Mouse (Mus musculus) heart, postnatal 4 days (tissue): ENCODE data around the gene Ube2dnl2. TPM values are rescaled to one million over a fixed set of nuclear protein-coding genes. Genes with fewer than 3 reads are reported as not detected.

Experiments used
- DNase-seq: peaks from one replicate; pipeline ENCODE4 v3.0.0; 2021
- total RNA-seq, 2 experiments: library from RNA; stranded (reverse); gene quantifications; 2 replicates each; pipeline ENCODE4 v1.2.3; 2021

The Ube2dnl2 gene
- total RNA-seq: not detected

DNA sequence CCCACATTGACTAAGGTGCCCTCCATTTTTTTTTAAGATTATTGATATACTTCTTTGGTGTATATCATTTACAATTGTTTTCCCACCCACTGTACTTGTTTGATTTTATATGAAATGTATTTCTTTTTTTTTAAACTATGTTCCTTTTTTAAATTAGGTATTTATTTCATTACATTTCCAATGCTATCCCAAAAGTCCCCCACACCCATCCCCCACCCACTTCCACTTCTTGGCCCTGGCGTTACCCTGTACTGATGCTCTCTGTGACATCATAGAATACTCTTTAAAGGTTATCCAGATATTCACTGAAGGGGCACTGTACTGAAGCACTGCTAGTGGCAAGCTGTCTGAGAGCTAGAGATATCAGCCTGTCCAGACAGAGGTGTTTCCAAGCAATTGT is at the start of gene Ube2dnl2:
Gene Ube2dnl2, plus strand, starts transcription at position 301 of the 400 bp plus-strand sequence.
- DNase-seq: peak; percentile 3

DNA sequence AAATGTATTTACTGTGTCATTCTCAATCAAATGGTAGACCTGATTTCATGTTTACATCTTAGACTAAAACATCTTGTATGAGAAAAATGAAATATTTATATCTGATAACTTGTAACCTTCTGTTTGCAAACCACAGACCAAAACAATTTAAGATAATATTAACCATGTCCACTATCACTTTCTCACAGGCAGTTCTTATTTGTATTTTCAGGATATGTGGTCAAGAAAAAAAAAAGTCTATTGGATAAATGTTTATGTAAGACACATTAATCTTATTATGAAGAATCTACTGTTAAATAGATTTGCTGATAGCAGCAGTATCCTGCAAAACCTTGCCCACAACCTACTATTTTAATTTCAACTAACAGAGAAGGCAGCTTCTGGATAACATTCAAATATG is 11.9 kb upstream of the Ube2dnl2 start:
- DNase-seq: no peak

DNA sequence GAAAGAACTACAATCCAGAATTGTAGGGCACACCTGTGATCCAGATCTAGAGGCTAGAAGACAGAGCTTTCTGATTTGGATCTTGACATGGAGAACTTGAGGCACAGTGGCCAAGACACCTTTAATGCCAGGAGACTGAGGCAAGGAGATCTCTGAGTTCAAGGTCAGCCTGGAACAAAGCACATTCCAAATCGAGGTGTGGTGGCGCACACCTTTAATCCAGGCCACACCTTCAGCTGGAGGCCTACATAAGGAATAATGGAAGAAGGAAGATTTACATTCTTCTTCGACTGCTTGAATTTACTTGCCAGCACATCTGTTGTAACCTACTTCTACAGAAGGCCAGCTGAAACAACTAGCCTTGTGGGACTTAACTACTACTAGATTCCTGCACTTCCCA is 9.9 kb upstream of the Ube2dnl2 start:
- DNase-seq: no peak

GRCm38 (mm10) chrX:114903391-114903790 is 4.0 kb upstream of the Ube2dnl2 start:
- DNase-seq: no peak

DNA sequence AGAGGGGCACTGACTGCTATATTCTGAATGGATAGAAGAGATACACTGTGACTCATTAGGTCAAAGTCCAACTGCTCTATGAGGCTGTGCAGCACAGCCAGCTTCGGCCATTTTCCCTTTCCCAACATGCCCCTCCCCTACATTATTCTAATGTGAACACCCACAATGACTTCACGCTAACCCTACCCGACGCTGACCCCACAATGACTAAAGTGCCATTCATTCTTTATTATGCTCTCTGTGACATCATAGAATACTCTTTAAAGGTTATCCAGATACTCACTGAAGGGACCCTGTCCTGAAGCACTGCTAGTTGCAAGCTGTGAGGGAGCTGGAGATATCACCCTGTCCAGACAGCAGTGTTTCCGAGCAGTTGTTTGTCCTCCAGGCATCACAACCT is 2.7 kb upstream of the Ube2dnl2 start, which contains the start of gene Ube2dnl1:
Gene Ube2dnl1, plus strand, starts transcription at position 301 of the 400 bp plus-strand sequence.
- DNase-seq: no peak

GRCm38 (mm10) chrX:114955066-114955465 is 47.7 kb downstream of the Ube2dnl2 start:
- no peak for DNase-seq

Other genes with a start within 250 kb of the Ube2dnl2 start
- gene Ube2dnl1, start 2.6 kb upstream of the Ube2dnl2 start, total RNA-seq: not detected